Mouse (Mus musculus) adrenal gland, adult (tissue): ENCODE measurements around the gene Pkn3.
"Not testable (repeated sequence)": the region's sequence is repeated elsewhere in the genome, so short reads cannot be mapped to it uniquely, and the experiment has no call there.

Source experiments
- DNase-seq, 2 experiments: peaks; one replicate each; pipeline ENCODE4 v3.0.0; 2022 to 2023; ENCODE audit warnings: low spot score in 1 of 2; ENCODE audit not compliant: inconsistent age in 2 of 2

Pkn3 gene

GRCm38 (mm10) chr2:30093471-30094207 is 16.2 kb downstream of the Pkn3 start, which contains the start of gene Zdhhc12:
Gene Zdhhc12 (minus strand): TSS chr2:30093648.
- peak; percentile 99 for DNase-seq

DNA sequence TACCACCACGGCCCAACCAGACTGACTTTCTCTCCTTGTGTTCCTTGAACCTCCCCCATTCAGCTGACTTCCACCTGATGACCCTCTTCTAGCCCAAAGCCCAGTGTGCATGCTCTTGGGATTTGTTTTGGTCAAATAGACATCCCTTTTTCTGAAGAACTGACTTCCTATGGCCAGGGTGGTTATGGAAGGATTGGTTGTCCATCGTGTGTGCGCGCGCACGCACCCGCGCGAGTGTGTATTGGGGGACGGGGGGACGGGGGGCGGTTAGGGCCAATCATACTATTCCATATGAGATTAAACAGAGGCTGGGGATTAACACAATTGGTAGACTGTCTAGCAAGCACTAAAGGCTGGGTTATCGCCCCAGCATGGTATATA is 16.7 kb downstream of the Pkn3 start:
- DNase-seq, result no peak

DNA sequence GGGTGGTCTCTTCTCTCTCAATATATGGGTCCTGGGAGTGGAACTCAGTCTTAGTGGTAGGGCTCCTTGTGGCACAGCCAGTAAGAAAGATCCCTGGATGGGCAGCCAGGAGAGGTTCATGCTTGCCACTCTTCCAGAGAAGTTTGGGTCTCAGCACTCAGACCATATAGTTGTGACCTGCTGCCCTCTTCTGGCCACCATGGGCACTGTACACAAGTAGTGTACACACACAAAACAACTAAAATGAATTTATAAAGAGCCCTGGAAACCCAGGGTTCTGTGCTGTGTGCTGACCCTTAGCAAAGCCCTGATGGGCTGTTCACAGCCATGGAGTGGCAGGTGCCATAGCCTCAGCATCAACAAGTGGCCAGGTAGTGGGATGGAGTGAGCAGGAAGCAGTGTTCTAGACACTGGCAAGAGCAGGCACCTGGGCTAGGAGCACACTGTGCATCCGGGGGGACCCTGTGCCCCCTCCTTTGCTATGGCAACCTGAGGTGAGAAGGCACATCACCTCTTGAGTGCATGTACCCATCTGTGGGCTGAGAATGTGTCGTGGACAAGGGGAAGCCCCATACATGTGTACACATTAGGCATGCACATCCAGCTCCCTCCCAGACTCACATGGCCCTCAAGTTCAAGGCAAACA is 18.5 kb downstream of the Pkn3 start:
- DNase-seq, result peak; percentile 62 to 85

- DNase-seq, result no peak
These were observed 22.7 kb downstream of the Pkn3 start for GRCm38 (mm10) chr2:30100214-30100613.

- peak; percentile 35 to 72 for DNase-seq
These were observed 28.9 kb downstream of the Pkn3 start for GRCm38 (mm10) chr2:30106364-30106763.

GRCm38 (mm10) chr2:30107646-30108045 is 30.2 kb downstream of the Pkn3 start:
- no peak for DNase-seq

- no peak for DNase-seq
These were observed 30.8 kb downstream of the Pkn3 start for GRCm38 (mm10) chr2:30108260-30108659.

GRCm38 (mm10) chr2:30111500-30111899 is 34.0 kb downstream of the Pkn3 start:
- no peak for DNase-seq

DNA sequence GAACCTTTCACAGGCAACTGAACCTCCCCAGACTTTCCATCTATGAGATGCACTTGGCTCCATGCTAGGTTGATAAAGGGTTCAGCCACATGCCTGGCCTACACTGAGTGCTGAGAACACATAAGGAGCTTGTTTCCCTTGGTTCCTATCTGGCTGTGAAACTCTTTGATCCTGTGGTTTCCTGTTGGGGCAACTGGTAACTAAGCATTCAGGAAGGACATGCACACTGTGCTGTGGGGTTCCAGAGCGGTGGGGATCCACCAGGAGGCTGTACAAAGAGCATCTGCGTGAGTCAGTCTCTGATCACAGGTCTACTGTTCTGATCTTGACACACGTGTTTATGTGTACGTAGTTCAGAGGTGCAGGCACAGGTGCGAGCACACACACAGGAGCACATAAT is 35.1 kb downstream of the Pkn3 start:
- no peak for DNase-seq

DNA sequence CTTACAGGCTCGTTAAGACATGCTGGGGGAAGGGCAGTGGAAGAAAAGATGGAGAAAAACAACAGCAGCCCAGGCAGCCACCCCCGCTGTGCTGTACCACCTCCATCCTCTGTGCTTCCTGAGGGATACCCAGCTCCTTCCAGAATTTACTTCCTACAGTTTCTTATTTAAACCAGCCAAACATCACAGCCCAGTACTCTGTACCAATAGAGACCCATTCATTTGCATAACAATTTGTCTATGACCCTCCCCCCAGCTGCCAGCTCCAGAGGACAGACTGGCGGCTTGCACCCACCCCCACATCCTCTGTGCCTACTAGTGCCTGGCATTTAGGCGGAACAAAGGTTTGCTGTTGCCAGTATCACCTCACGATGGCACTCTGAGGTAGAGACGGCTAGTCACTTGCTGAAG is 42.2 kb downstream of the Pkn3 start:
- DNase-seq, result no peak

DNA sequence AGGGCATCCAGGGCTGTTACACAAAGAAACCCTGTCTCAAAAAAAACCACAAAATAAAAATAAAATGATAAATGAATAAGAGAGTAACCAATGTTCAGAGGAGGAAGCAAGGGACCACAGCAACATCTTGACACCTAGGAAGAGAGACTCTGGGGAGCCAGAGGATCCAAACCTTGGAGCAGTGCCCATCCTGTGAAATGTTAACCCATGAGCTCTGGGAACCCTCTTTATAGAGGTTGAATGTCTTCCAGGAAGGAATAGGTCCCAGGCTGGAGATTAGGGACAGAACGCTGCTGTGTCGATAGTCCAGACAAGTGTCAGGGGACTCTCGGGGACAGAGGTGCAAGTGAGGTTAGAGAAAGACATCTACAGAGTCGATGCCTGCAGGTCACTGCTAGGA is 42.8 kb downstream of the Pkn3 start:
- no peak for DNase-seq

DNA sequence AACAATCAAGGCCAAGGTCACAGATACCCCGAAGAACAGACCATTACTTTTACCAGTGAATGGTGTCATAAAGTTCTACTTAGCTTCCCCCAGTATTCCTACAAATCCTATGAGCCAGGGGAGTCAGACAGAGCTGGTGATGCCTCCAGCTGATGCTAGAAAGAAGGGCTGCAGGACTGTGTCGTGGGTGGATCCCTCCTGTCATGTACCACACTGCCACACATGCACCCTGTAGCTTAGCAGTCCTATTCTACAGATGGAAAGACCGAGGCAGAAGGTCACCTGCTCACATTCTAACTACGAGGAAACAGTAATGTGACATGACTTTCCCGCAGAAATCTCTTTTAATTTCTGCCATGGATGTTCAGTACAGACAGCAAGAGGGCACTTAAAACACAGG is 45.3 kb downstream of the Pkn3 start:
- no peak for DNase-seq

GRCm38 (mm10) chr2:30123729-30124471 is 46.4 kb downstream of the Pkn3 start:
- DNase-seq, result no peak

DNA sequence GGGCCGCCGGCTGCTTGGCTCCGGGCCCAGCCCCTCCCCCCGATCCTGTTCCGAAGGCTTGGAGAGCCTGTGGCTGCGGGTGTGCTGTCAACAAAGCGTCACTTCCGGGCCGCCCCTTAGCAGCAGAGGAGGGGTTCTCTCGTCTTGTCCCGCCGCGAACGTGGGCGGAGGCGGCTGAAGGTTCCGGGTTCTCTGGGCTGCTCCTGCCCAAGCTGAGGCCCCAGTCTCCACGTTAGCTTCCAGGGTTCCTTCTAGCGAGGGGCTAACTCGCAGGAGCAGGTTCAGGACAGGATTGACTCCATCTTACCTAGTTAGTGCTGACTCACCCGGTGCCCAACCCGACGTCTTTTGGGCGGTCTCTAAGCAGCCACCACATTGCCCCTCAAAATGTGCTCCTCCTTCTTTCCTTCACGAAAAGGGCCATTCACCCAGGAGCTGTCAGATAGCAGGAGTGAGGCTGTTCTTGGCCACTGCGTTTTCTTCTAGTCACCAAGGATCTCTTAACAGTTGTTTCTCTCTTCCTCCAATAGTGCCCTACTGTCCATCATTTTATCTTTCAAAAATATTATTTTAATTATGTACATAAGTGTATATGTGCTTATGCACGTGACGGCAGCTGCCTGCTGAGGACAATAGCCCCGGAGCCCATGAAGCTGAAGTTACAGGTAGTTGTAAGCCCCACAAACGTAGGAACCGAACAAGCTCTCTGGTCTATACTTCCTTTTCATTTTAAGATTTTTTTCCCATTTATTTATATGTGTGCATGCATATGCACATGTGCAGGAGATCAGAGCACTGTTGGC is 47.2 kb downstream of the Pkn3 start, which contains the start of gene Zer1:
Gene Zer1 (minus strand): TSS at position 114 of the 803 bp plus-strand sequence.
- peak; percentile 97 to 98 for DNase-seq

GRCm38 (mm10) chr2:30128789-30129188 is 51.3 kb downstream of the Pkn3 start:
- peak in 1 of 2 experiments; percentile 81 for DNase-seq

DNA sequence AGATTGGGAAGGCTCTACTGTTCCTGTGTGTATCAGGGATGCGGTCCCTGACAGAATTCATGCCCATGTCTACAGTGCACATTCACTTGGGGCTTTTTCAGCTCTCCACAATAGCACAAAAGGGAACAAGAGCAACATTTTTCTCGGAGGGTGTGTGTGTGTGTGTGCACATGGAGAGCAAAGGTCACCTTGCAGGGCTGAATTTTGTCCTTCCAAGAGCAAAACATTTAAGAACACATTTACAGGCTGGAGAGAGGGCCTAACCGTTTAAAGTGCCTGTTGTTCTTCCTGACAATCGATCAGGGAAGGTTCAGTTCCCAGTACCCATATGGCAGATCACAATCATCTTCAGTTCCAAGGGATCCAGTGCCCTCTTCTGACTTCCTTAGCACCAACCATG is 52.7 kb downstream of the Pkn3 start:
- DNase-seq, result no peak

DNA sequence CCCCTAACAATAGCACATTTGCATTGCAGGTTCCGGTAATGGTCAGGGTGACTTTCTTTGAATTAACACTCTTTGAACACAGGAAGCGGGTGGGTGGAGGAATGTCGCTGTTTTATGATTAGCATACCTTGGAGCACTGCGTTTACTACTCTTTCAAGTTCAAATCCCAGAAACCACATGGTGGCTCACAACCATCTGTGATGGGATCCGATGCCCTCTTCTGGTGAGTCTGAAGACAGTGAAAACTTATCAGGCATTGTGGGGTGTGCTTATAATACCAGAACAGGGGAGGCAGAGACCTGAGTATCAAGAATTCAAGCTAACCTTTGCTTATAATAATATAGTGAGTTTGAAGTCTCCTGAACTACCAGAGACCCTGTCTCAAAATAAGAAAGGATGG is 53.8 kb downstream of the Pkn3 start:
- not testable (repeated sequence) for DNase-seq

- DNase-seq, result peak; percentile 43 to 84
These were observed 55.5 kb downstream of the Pkn3 start for GRCm38 (mm10) chr2:30132801-30133612.

GRCm38 (mm10) chr2:30133613-30134377 is 56.3 kb downstream of the Pkn3 start, which contains the start of gene Tbc1d13:
Gene Tbc1d13 (plus strand): TSS chr2:30133746.
- DNase-seq, result peak; percentile 98 to 100
